Mouse (Mus musculus) embryo, embryonic 11.5 days (tissue): ENCODE data around the gene Ppm1n.

Experiments
- DNase-seq: peaks from one replicate; pipeline ENCODE4 v3.0.0-alpha.2; 2012; ENCODE audit warnings: low read depth, low spot score

The Ppm1n gene

DNA sequence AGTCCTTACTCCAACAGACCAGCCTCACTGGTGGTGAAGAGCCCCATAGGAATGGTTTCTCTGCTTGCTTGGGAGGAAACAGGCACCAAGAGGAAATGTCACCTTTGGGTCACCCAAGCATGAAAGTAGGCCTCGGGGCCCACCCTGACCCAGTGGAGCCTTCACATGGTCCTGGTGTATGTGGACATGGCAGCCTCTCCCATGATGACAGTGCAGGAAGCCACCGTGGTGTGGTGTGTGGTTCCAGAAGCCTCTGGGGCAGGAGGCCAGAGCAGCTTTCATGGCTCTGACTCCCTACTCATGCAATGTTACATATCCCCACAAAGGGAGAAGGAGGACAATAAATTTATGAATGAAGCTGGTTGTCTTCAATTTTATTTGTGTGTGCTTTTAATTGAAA, 32.4 kb downstream of the Ppm1n start:
- no peak for DNase-seq

DNA sequence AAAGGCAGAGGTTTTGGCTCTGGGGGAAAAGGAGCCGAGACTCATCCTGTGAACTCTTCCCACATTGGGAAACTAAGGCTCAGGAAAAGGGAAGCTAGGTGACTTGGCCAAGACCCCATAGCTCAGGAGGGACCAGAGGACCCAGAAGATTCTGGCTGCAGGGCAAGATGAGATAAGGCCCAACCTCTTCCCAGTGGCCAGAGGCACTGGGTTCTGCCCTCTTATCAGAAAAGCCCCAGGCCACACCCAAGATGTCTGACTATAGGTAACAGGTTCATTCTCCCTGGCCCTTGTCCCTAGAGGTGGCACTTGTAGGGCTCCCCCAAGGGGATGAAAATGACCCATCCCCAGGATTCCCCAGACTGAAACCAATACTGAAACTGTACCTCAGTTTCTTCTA, 33.0 kb downstream of the Ppm1n start:
- no peak for DNase-seq

DNA sequence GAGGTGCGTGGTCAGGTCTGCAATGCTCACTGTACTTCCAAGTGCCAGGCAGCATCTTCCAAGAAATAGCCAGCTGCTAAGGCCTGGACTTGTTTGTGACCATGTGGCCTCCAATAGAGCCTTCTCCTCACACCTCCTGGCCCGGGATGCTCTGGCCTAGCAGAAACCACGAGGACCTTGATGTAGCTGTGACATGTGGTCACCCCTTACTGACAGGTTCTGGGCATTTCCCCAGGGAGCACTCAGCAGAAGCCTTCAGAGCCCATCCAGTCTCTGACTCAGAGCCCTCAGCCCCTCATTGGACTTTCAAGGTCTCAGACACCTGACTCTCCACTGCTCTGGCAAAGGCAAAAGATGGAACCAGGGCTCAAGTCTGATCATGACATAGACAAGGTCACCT, 34.8 kb downstream of the Ppm1n start:
- no peak for DNase-seq

DNA sequence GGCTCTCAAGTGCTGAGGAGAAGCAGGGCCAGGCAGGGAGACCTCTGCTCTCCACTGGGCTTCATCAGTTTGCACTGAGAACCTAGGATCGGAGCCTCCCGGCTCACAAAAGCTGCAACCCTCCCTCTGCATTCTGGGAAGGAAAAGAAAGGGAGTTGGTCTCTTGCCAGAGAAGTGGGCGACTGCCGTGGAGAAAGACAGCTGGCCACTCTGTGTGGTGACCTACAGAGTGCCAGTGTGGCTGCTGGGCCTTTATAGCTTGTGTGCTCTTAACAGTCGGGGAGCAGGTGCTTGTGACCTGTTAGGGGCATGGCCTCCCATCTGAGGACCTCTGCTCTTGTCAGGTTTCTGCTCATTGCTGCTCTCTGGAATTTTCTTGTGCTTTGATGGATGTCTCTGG, 36.0 kb downstream of the Ppm1n start:
- no peak for DNase-seq

DNA sequence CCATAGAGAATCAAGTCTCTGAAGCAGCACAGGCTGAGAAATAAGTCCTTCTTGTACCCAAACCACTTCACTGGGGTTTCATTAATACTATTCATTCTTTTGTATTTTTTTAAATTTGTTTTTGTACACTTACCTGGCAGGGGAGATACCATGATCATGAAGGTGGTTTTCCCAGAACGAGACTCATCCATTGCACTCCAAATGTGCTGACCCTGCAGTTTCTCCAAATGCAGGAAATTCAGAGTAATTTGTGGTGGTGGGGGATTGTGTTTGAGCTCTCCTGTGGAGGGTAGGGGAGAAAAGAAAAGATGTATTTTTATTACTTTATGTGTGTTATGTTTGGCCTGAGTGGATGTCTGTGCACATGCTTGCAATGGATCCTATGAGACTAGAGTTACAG, 37.9 kb downstream of the Ppm1n start:
- DNase-seq: no peak

DNA sequence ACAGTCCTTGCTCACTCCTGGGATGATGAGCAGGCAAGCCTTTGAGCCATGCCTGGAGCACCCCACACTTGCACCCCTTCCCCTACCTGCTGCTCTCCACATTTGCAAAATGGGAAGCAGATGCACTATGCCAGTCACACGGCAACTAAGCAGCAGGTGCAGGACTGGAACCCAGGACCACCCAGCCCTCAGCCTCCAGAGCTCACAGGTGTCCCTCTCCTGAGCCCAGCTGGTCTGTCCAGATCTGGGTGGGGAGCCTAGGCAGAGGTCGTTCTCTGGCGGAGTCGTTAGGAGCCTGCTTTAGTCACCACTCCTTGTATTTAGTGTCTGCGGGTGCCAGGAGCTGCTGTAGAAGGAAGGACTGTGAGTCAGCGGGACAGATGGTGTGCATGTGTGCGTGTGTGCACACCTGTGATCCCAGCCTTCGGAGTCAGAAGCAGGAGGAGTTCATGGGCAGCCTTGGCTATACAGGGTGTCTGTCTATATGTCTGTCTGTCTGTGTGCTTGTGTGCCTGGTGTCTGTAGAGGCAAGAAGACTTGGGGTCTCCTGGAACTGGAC, 38.9 kb downstream of the Ppm1n start:
- DNase-seq: no peak

DNA sequence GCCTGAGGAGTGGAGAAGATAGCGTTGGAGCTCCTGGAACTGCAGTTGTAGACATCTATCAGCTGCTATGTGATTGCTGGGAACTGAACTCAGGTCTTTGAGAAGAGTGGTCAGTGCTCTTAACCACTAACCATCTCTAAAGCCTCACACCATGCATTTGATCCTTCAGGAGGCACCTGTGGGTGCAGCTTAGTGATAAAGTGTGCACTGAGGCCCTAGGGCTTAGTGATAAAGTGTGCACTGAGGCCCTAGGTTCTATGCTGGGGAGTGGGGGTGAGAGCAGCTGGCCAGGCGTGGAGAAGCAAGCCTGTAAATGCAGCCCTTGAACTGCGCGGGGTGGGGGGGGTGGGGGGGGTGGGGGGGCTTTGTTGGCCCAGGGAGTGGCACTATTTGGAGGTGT, 39.9 kb downstream of the Ppm1n start:
- DNase-seq: no peak

DNA sequence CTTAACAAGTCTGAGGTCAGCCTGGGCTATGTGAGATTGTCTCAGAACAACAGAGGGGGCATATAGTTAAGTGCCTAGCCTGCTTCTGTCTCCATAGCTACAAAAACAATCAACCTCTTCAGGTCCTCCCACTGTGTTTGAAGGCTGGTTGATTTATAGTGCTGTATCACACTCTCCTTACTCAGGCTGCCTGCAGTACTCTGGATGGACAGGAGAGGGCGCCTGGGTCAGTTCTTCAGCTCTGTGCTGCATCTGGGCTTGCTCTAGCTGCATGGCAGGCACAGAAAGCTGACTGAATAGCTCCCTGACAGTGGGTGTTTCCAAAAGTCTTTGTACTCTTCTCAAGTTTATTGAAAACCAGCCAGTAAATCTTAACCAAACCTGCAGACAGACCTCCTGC, 40.4 kb downstream of the Ppm1n start:
- peak; percentile 82 for DNase-seq

DNA sequence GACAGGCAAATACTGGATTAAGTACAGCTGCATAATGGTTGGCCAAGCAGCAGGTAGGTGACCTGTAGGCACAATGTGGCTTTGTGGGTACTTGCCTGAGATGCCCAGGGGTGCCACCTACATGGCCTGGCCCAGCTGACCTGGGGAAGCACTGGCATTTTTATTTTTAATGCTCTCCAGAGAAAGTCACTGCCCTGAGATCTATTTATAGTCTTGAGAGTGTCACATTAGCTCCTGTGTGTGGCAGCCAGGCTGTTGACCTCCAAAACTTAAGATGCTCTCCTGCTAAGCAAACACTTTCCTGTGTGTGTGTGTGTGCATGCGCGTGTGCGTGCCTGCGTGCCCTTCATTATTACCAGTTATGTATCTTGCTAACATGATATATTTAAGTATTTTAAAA, 41.5 kb downstream of the Ppm1n start:
- DNase-seq: no peak

DNA sequence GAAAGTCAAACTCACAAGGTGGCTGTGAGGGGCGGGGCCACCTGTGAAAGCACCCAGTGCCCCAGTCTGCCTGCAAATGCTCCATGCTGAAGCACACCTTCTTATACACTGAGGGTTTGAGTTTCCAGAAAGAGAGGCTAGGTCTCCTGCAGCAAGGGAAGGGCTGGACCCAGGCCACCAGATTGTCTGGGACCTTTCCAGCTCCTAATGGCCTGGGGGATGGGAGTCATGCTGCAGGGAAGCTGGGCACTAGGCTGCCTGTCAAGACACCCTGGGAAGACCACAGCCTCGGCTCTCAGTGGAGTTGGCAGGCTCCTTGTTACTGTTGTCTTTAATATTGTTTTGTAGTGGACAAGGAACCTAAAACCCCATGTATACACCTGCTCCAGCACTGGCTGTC, 43.5 kb downstream of the Ppm1n start:
- DNase-seq: no peak

DNA sequence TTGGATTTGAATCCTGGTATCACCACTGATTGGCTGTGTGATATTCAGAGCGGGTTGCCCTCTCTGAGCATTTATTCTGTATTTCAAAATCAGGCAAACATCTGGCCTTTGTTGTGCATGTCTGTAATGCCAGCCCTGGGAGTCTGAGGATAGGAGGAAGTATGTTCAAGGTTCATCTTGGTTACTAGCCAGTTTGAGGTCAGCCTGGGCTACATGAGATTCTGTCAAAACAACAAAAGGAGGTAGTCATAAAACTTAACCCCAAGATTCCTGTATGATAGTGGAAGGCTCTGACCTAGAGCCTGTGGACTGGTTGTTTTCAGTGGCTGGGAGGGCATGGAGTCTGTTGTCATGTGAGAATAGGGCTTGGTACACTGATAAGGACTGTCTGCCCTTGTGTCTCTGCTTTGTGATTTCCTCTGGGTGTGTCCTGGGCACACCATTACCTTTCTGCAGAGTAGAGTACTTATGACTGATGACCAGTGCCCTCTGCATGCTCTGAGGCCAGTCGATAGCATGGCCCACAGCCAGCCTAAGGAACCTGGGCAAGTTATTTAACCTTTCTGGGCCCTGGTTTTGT, 44.7 kb downstream of the Ppm1n start:
- no peak for DNase-seq

DNA sequence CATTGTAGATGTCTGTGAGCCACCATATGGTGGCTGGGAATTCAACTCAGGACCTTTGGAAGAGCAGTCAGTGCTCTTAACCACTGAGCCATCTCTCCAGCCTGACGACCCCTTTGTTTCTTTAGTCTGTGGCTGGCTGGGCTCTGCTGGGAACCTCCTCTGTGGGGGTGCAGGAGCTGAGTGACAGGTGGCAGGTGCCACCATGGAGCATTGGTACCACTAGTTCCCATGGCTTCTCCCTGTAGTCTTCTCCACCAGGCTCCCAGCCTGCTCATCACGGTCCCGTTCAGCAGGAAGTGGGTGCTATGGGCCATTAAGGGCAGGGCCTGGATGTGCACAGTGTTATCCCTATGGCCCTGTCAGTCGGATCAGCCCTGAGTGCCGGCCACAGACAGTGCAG, 45.2 kb downstream of the Ppm1n start:
- DNase-seq: no peak

DNA sequence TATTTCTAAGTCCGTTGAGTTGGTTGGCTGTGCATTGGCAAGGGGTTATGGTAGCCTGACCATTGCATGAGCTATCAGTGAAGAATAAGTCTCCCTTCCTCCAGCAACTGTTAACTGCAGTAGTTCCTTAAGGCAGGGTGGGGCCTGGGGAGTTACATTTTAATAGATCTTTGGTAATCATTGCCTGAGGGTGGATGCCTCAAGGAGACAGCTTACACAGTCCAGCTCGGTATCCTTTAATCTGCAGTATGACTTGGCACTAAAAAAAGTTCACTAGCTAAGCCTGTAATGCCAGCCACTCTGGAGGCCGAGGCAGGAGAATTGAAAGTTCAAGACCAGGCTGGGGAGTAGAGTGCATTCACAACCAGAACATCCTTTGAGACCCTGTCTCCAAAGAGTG, 48.0 kb downstream of the Ppm1n start:
- DNase-seq: no peak

DNA sequence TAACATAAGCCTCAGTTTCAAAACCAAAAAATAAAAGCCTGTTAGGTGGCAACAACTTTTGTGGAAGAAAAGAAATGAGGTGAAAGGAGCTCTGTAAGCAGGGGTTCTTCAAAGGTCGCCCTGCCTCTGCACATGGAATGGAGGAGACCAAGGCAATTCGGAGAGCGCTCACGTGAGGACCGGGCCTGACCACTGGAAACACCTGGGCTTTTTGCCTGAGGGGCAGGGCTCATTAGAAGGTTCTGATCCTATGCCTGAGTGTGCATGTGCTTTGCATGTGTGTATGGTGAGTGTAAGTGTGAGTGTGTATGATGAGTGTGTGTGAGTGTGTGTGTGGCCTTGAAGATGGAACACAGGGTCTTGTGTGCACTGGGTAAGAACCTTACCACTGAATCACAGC, 49.0 kb downstream of the Ppm1n start:
- DNase-seq: no peak

DNA sequence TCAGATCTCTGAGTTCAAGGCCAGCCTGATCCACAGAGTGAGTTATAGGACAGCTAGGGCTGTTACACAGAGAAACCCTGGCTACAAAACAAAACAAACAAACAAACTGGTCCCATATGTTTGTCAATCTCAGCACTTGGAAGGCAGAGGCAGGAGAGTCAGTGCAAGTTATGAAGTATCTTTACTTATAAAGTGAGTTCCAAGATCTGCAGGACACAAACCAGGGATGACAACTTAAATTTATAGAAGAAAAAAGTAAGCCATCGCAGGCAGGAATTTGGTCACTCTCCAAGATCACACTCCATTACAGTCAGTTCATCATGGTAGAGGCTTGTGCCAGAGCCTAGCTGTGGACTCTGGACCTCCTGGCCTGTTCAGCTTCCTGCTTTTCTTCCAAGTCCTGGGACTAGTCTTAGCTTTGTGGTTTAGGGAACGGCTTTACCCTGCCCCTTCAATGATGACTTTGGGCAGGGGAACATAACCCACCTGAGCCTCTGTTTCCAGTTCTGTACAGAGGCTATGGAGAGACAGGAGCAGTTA, 49.8 kb downstream of the Ppm1n start:
- no peak for DNase-seq

DNA sequence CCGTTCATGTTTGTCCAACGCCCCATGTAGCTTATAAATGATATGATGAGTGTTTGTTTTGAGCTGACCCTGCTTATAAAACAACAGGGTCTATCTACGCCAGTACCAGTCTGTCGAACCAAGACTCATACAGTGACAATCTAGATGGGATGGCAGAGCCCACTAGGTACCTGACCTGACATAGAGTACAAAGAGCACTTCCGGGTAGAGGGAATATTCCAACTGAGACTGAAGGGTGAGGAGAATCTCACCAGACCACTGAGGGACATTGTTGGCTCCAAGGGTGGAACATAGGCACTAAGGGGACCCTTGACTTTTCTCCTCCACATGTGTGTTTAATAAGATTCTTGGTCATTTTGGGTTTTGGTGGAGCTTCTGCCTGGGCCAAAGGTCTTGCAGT, 50.5 kb downstream of the Ppm1n start:
- DNase-seq: no peak

DNA sequence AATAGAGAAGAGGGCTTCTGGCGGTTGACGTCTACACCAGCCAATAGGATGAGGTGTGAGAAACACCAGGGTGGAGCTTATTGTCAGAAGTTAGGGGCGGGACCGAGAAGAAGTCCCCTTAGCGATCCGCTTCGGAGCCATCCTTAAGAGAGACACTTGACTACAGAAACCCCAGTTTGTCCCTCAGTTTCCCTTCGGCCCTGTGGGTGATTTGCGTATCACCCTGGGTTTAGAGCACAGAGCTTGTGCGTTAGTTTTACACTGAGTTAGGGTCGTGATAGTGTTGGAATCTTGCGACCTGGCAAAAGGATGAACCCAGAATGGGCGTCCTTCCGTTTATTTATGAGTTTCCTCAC, 51.1 kb downstream of the Ppm1n start:
- no peak for DNase-seq

DNA sequence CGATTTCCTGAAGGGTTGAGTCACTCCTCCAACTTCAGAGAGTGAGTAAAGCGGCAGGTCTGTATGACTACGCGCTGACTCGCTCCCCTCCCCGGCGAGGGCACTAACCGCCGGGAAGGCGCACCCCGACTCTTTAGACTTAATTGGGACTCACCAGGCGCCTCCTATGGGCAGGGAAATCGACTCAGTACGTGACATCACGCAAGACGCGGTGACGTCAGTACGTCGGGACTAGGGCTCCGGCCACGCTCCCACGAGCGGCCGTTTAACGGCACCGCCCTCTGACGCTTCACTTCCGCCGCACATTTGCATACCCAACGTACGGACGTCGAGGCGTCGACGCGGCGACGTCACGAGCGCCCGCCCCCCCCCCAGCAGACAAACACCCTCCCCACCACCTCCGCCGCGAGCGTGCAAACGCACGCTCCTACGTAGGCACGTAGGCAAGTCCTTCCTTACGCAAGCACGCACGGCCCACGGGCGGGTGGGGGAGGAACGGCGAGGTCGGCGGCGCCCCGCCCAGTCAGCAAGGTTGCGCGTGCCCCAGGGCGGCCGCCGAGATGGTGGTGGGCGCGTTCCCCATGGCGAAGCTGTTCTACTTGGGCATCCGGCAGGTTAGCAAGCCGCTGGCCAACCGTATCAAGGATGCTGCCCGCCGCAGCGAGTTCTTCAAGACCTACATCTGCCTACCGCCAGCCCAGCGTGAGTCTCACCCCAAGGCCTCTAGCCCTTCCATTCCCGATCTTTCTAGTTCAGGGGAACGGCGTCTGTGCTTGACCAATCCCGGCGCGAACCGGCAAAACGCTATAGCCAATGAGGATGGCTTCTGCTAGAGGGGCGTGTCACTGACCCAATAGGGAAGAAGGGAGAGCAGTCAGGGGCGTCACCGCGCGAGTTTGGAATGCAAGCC, 51.7 kb downstream of the Ppm1n start, which contains the start of gene Opa3:
Gene Opa3, plus strand, starts transcription at position 452 of the 910 bp plus-strand sequence.
- peak; percentile 100 for DNase-seq

DNA sequence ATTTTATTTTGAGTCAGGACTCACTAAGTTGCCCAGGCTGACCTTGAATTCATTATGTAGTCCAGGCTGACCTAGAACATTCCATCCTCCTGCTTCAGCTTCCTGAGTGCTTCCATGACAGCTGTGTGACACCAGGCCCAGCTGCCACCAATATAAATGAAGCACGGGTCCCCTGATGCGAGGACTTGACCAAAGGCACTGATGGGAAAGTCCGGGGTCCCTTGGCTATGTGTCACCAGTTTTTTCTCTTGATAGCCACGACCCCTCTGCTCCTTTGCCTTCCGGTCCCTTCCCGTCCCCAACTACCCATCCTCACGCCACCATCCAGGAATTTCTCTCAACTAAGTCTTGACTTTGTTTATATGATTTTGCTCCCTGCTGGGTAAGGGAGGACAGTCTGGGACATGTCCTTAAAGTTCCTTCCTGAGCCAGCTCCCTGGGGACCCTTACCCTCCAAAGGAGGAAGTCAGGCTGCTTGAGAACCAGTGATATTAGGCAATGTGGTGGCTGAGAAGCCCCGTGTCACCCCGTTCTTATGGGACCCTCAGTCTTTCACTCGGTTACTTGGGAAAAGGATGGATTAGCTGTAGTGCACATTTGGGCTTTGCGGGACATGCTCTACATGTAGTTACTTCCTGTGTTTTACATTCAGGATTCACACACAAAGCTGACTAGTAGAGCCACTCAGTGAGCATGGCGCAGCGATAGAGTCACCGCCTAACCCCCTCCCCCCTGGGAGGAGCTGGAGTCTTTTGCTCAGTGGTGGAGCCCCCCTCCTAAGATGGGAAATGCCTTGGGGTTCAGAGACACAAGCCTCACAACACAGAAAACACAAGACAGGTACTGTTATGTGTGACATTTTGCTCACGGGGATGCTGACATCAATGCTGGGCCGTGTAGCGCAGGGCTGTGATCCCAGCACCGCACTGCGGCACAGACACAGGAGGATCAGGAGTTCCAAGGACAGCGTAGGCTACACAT, 52.8 kb downstream of the Ppm1n start:
- DNase-seq: no peak
